Mouse (Mus musculus): Measurements from ENCODE around the gene Rab30.
A peak's percentile ranks its signal among the peaks of the same experiment; 100 is the strongest.

DNA sequence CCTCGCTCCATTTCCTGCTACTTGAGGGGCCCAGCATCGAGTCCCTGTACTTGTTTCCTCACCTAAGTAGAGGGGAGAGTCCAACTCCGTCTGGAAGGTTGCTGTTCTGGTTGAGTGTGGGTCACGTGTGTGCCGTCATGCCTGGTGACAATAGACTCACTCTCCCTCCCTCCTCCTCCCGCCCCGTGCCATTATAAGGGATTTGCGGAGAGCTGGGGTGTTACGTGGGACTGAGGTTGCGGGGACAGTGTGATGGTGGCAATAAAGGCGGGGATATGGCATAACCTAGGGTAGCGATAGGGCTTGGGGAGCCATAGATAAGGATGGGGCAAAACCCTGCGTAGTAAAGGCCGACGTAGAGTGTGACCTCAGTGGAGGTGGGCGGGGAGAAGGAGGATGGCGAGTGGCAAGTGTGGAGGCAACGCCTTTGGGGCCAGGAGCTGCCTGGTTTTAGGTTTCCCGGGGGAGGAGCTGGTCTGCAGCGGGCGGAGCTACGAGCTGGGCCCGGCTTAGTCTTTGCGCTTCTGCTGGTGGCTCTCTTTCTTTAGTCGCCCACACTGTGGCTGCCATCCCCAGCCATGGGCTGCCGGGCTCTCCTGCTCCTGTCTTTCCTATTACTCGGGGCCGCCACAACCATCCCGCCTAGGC lies 133.5 kb downstream of the Rab30 start:
- TF ChIP-seq CTCF (IDR thresholded peaks at IDR 0.05; ENCODE audit: low read depth), result no peak
- peak; percentile 53; the same call in 1 of the 2 replicates for TF ChIP-seq EP300 (IDR thresholded peaks at IDR 0.05; ENCODE audit: low read depth)

All from liver, embryonic 14.5 days (tissue).